Mouse (Mus musculus): Measurements from ENCODE around the gene Cnih3.

The Cnih3 gene

GRCm38 (mm10) chr1:181353200-181354097 is 1.0 kb downstream of the Cnih3 start:
- no peak for DNase-seq (ENCODE audit: low read depth)

GRCm38 (mm10) chr1:181355683-181356082 is 3.3 kb downstream of the Cnih3 start:
- DNase-seq (ENCODE audit: low read depth), result no peak

GRCm38 (mm10) chr1:181357870-181358269 is 5.4 kb downstream of the Cnih3 start:
- DNase-seq (ENCODE audit: low read depth), result no peak

- DNase-seq (ENCODE audit: low read depth), result no peak
These were observed 6.1 kb downstream of the Cnih3 start for GRCm38 (mm10) chr1:181358526-181358925.

GRCm38 (mm10) chr1:181360732-181361131 is 8.3 kb downstream of the Cnih3 start:
- no peak for DNase-seq (ENCODE audit: low read depth)

GRCm38 (mm10) chr1:181364025-181364424 is 11.6 kb downstream of the Cnih3 start:
- no peak for DNase-seq (ENCODE audit: low read depth)

- no peak for DNase-seq (ENCODE audit: low read depth)
These were observed 12.9 kb downstream of the Cnih3 start for GRCm38 (mm10) chr1:181365376-181365775.

GRCm38 (mm10) chr1:181368789-181369570 is 16.6 kb downstream of the Cnih3 start:
- DNase-seq (ENCODE audit: low read depth), result no peak

- DNase-seq (ENCODE audit: low read depth), result no peak
These were observed 17.9 kb downstream of the Cnih3 start for GRCm38 (mm10) chr1:181370370-181370769.

GRCm38 (mm10) chr1:181371226-181371625 is 18.8 kb downstream of the Cnih3 start:
- no peak for DNase-seq (ENCODE audit: low read depth)

GRCm38 (mm10) chr1:181372306-181372705 is 19.9 kb downstream of the Cnih3 start:
- no peak for DNase-seq (ENCODE audit: low read depth)

- no peak for DNase-seq (ENCODE audit: low read depth)
These were observed 22.4 kb downstream of the Cnih3 start for GRCm38 (mm10) chr1:181374627-181375374.

- DNase-seq (ENCODE audit: low read depth), result no peak
These were observed 24.0 kb downstream of the Cnih3 start for GRCm38 (mm10) chr1:181376431-181376830.

- DNase-seq (ENCODE audit: low read depth), result peak; percentile 45
These were observed 27.2 kb downstream of the Cnih3 start for GRCm38 (mm10) chr1:181379664-181380063.

- DNase-seq (ENCODE audit: low read depth), result no peak
These were observed 29.1 kb downstream of the Cnih3 start for GRCm38 (mm10) chr1:181381410-181382010.

GRCm38 (mm10) chr1:181389264-181389663 is 36.8 kb downstream of the Cnih3 start:
- DNase-seq (ENCODE audit: low read depth), result no peak

- no peak for DNase-seq (ENCODE audit: low read depth)
These were observed 40.1 kb downstream of the Cnih3 start for GRCm38 (mm10) chr1:181392489-181392888.

GRCm38 (mm10) chr1:181393250-181394149 is 41.1 kb downstream of the Cnih3 start:
- no peak for DNase-seq (ENCODE audit: low read depth)

- DNase-seq (ENCODE audit: low read depth), result no peak
These were observed 42.9 kb downstream of the Cnih3 start for GRCm38 (mm10) chr1:181395234-181395828.

GRCm38 (mm10) chr1:181399179-181399578 is 46.8 kb downstream of the Cnih3 start:
- DNase-seq (ENCODE audit: low read depth), result no peak
